In the genomic region with DNA sequence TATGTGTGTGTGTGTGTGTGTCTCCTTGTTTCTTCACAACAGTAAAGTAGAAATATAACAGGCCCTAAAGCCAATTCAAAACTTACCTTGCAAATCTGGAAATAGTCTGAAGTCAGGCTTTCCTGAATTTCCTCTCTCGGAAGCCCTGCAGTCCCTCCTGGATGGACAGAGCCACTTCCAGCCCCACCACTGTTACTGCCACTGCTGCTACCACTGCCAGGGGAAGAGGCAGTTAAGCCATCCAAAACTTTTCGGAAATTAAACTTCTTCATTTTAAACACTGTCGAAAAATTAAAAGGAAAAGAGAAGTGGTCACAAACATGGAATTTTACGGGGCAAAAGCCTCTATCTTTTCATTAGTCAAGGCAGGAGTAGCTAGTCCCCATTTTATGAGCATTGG, we compare ENCODE assay signal across 11 mouse cellular contexts. TPM values are rescaled to one million over a fixed set of nuclear protein-coding genes. Genes with fewer than 3 reads are reported as not detected.
DNase-seq lines count a peak whose midpoint lies in the region; ATAC-seq and TF ChIP-seq lines count a peak whose summit lies in the region.
"Had no signal": no experiment of that assay in that cellular context is flagged by ENCODE, and none has a peak within 500 bp of the region (broad histone marks: within the 10 kb centered on the region; RNA-seq: fewer than 3 reads in every experiment).

No protein-coding gene starts in this region.

- no peaks in the 10 kb centered on the region for H3K36me3 ChIP-seq in limb, embryonic 13.5 days
- H3K36me3 ChIP-seq in limb, embryonic 10.5 days = no peaks in the 10 kb centered on the region
- H3K36me3 ChIP-seq in hindbrain, postnatal 0 days (ENCODE audit: insufficient read depth, low read length) = no peaks in the 10 kb centered on the region
- H3K36me3 ChIP-seq: heart, embryonic 12.5 days had no signal

- peak; percentile 36 for DNase-seq in cerebellum, adult 8-10 months
- DNase-seq in cerebellum, postnatal 4 days (ENCODE audit: low spot score in 2 of 2) = no peak
- no peak for DNase-seq in limb, embryonic 10.5 days (ENCODE audit: low spot score)
- DNase-seq in hindbrain, postnatal 0 days (ENCODE audit: low spot score) = no peak
- no peak for DNase-seq in thymus, postnatal 36 days
- DNase-seq in lung, postnatal 25 days (ENCODE audit: low spot score) = no peak

- H3K4me1 ChIP-seq in limb, embryonic 13.5 days = peaks cover 7% of the 10 kb centered on the region
- H3K4me1 ChIP-seq in limb, embryonic 10.5 days = peaks cover 13% of the 10 kb centered on the region
- H3K4me1 ChIP-seq in hindbrain, postnatal 0 days (ENCODE audit: insufficient read depth, low read length) = 0 out of 2 replicates have a peak, but pooled peaks cover 4% of the 10 kb centered on the region
- peaks cover 3% of the 10 kb centered on the region; the same call in 1 of the 2 replicates for H3K4me1 ChIP-seq in olfactory bulb, adult 2 months (ENCODE audit: control insufficient read depth, insufficient read depth, low read length)

- H3K27me3 ChIP-seq in limb, embryonic 13.5 days = peaks cover 34% of the 10 kb centered on the region
- peaks cover 35% of the 10 kb centered on the region for H3K27me3 ChIP-seq in limb, embryonic 10.5 days (ENCODE audit: low read depth, poor library complexity, severe bottlenecking)
- no peaks in the 10 kb centered on the region for H3K27me3 ChIP-seq in hindbrain, postnatal 0 days (ENCODE audit: insufficient read depth, low read length)

- TF ChIP-seq POLR2A in olfactory bulb, adult 2 months (IDR thresholded peaks at IDR 0.05; ENCODE audit: insufficient read depth, low read depth, low read length) = no peak

- WGBS in limb, embryonic 13.5 days = 45% methylated on average over 4 of the region's 4 CpGs
- 53% methylated on average over 4 of the region's 4 CpGs for WGBS in limb, embryonic 10.5 days
- WGBS in hindbrain, postnatal 0 days = 49% methylated on average over 4 of the region's 4 CpGs
- WGBS in olfactory bulb, adult 2 months = 38% methylated on average over 4 of the region's 4 CpGs

- H3K4me2 ChIP-seq in limb, embryonic 13.5 days (replicated peaks) = peak overlapping the region; percentile 98; the same call in 1 of the 2 replicates
- H3K4me2 ChIP-seq in hindbrain, postnatal 0 days (ENCODE audit: low read depth, low read length) = peak overlapping the region; percentile 64

- no peak for TF ChIP-seq CTCF in hindbrain, postnatal 0 days (IDR thresholded peaks at IDR 0.05; ENCODE audit: low read depth)
- no peak for TF ChIP-seq CTCF in olfactory bulb, adult 2 months (IDR thresholded peaks at IDR 0.05; ENCODE audit: insufficient read depth, low read depth, low read length)

- H3K9ac ChIP-seq in limb, embryonic 13.5 days = no peak overlapping the region
- H3K9ac ChIP-seq in hindbrain, postnatal 0 days (replicated peaks; ENCODE audit: low read length) = 0 out of 2 replicates have a peak overlapping the region, but pooled peaks have one; percentile 71

- no peak for ATAC-seq in limb, embryonic 13.5 days (ENCODE audit: low FRiP score, low read depth)
- no peak for ATAC-seq in hindbrain, postnatal 0 days
- ATAC-seq: activated CD4-positive, CD25-positive, alpha-beta regulatory T cell, adult 4 months had no signal

- no peak overlapping the region for H3K4me3 ChIP-seq in limb, embryonic 13.5 days
- no peak overlapping the region for H3K4me3 ChIP-seq in limb, embryonic 10.5 days
- peak overlapping the region; percentile 65 for H3K4me3 ChIP-seq in hindbrain, postnatal 0 days (ENCODE audit: low read length)
- H3K4me3 ChIP-seq in olfactory bulb, adult 2 months (ENCODE audit: insufficient read depth, low read depth, low read length) = peak overlapping the region; percentile 46

- no peaks in the 10 kb centered on the region for H3K9me3 ChIP-seq in limb, embryonic 13.5 days
- H3K9me3 ChIP-seq in limb, embryonic 10.5 days (replicated peaks) = no peaks in the 10 kb centered on the region
- no peaks in the 10 kb centered on the region for H3K9me3 ChIP-seq in hindbrain, postnatal 0 days (ENCODE audit: low read length)
- H3K9me3 ChIP-seq: heart, embryonic 12.5 days had no signal

- no peak overlapping the region for H3K27ac ChIP-seq in limb, embryonic 13.5 days
- no peak overlapping the region for H3K27ac ChIP-seq in limb, embryonic 10.5 days
- no peak overlapping the region for H3K27ac ChIP-seq in hindbrain, postnatal 0 days
- no peak overlapping the region for H3K27ac ChIP-seq in olfactory bulb, adult 2 months (ENCODE audit: insufficient read depth, low read depth, low read length)

RNA-seq across cellular contexts. Expression of gene Stxbp5l, which starts 1.3 kb away (rescaled TPM):
- 0.28 and 0.45 TPM in 2 replicates for polyA plus RNA-seq in limb, embryonic 13.5 days (2015; fragmentation: Nextera tagmentation; extraction: Ambion mirVana)
- 0.05 and 0.29 TPM in 2 replicates for polyA plus RNA-seq in limb, embryonic 10.5 days (2016; fragmentation: Nextera tagmentation; extraction: Ambion mirVana)
- 29.0 and 36.0 TPM in 2 replicates for total RNA-seq in hindbrain, postnatal 0 days (2014; rRNA removed)
- 18.1 and 20.0 TPM in 2 replicates for polyA plus RNA-seq in hindbrain, postnatal 0 days (2015; fragmentation: Nextera tagmentation; extraction: Ambion mirVana)
- not detected in 2 replicates for polyA plus RNA-seq in olfactory bulb, adult 2 months (2012; ENCODE audit: insufficient read depth, insufficient read length, low replicate concordance, missing spikeins)
- total RNA-seq: MEL had no signal

Comparison
In these comparisons a context has a peak if more than half of its experiments do, and no peak if none do; other contexts are left out.
1. H3K4me3 ChIP-seq: peak in hindbrain, postnatal 0 days (single experiment) and olfactory bulb, adult 2 months (single experiment); none in limb, embryonic 13.5 days (single experiment) and limb, embryonic 10.5 days (single experiment).
2. RNA of gene Stxbp5l, which starts 1.3 kb away (polyA plus RNA-seq): not detected in olfactory bulb, adult 2 months and 18.1 to 20.0 TPM in hindbrain, postnatal 0 days; 0.05 to 0.29 TPM in limb, embryonic 10.5 days and 0.28 to 0.45 TPM in limb, embryonic 13.5 days; every median in the first group is over 10 times any median in the second.